In genomic region chr19:23803221-23803870, GRCm38 (mm10) we compare ENCODE assay signal across 21 mouse cellular contexts. TPM values are rescaled to one million over a fixed set of nuclear protein-coding genes. Genes with fewer than 3 reads are reported as not detected.
DNase-seq lines count a peak whose midpoint lies in the region; ATAC-seq lines count a peak whose summit lies in the region.
"Had no signal": no experiment of that assay in that cellular context is flagged by ENCODE, and none has a peak within 500 bp of the region (broad histone marks: within the 10 kb centered on the region; RNA-seq: fewer than 3 reads in every experiment).

No protein-coding gene starts in this region.

- H3K27me3 ChIP-seq in hindbrain, embryonic 13.5 days = no peaks in the 10 kb centered on the region
- H3K27me3 ChIP-seq in hindbrain, embryonic 11.5 days (ENCODE audit: control insufficient read depth, insufficient read depth, low read length) = no peaks in the 10 kb centered on the region
- H3K27me3 ChIP-seq in neural tube, embryonic 13.5 days = no peaks in the 10 kb centered on the region
- H3K27me3 ChIP-seq in neural tube, embryonic 15.5 days (replicated peaks) = no peaks in the 10 kb centered on the region
- no peaks in the 10 kb centered on the region for H3K27me3 ChIP-seq in embryonic facial prominence, embryonic 10.5 days (replicated peaks; ENCODE audit: low read depth, poor library complexity, severe bottlenecking)
- H3K27me3 ChIP-seq: limb, embryonic 15.5 days; lung, embryonic 15.5 days had no signal

- WGBS in hindbrain, embryonic 13.5 days = 69% methylated on average over 4 of the region's 4 CpGs
- WGBS in hindbrain, embryonic 11.5 days = 83% methylated on average over 4 of the region's 4 CpGs
- 55% methylated on average over 4 of the region's 4 CpGs for WGBS in neural tube, embryonic 13.5 days
- 57% methylated on average over 4 of the region's 4 CpGs for WGBS in neural tube, embryonic 15.5 days
- WGBS in embryonic facial prominence, embryonic 10.5 days = 81% methylated on average over 4 of the region's 4 CpGs

- DNase-seq in heart, adult 11 months = peak; percentile 93
- no peak for DNase-seq in heart, adult 8-10 months (ENCODE audit: low spot score)
- DNase-seq in hindbrain, embryonic 11.5 days (ENCODE audit: low spot score) = no peak
- DNase-seq in embryonic facial prominence, embryonic 10.5 days (ENCODE audit: low spot score) = no peak
- DNase-seq: adrenal gland, adult 2 months; cerebellum, adult 11-12 months; forebrain, postnatal 0 days; kidney, adult 2 months; left cerebral cortex, postnatal 4 days; lung, postnatal 36 days had no signal

- H3K9ac ChIP-seq in hindbrain, embryonic 13.5 days = no peak overlapping the region
- no peak overlapping the region for H3K9ac ChIP-seq in hindbrain, embryonic 11.5 days (ENCODE audit: low read depth, low read length)
- no peak overlapping the region for H3K9ac ChIP-seq in neural tube, embryonic 13.5 days
- H3K9ac ChIP-seq in neural tube, embryonic 15.5 days (replicated peaks) = no peak overlapping the region
- H3K9ac ChIP-seq: forebrain, postnatal 0 days; limb, embryonic 15.5 days; liver, embryonic 14.5 days; lung, embryonic 15.5 days had no signal

- H3K4me2 ChIP-seq in hindbrain, embryonic 13.5 days = no peak overlapping the region
- no peak overlapping the region for H3K4me2 ChIP-seq in hindbrain, embryonic 11.5 days (replicated peaks; ENCODE audit: low read depth, low read length)
- H3K4me2 ChIP-seq in neural tube, embryonic 13.5 days = no peak overlapping the region
- H3K4me2 ChIP-seq in neural tube, embryonic 15.5 days = no peak overlapping the region
- H3K4me2 ChIP-seq: limb, embryonic 15.5 days; lung, embryonic 15.5 days had no signal

- no peak overlapping the region for H3K4me3 ChIP-seq in hindbrain, embryonic 13.5 days
- H3K4me3 ChIP-seq in hindbrain, embryonic 11.5 days (ENCODE audit: low read depth, low read length) = no peak overlapping the region
- no peak overlapping the region for H3K4me3 ChIP-seq in neural tube, embryonic 13.5 days
- H3K4me3 ChIP-seq in neural tube, embryonic 15.5 days (replicated peaks) = no peak overlapping the region
- H3K4me3 ChIP-seq in embryonic facial prominence, embryonic 10.5 days = no peak overlapping the region
- H3K4me3 ChIP-seq: forebrain, embryonic 10.5 days; limb, embryonic 15.5 days; lung, embryonic 15.5 days; megakaryocyte, embryonic 14.5 days had no signal

- peak; percentile 45; the same call in 1 of the 2 replicates for ATAC-seq in hindbrain, embryonic 13.5 days (ENCODE audit: low FRiP score)
- ATAC-seq in hindbrain, embryonic 11.5 days (ENCODE audit: low FRiP score) = no peak
- ATAC-seq in neural tube, embryonic 13.5 days (ENCODE audit: low read depth) = 0 out of 2 replicates have a peak, but pooled peaks have one; percentile 28
- no peak for ATAC-seq in neural tube, embryonic 15.5 days (ENCODE audit: low FRiP score)
- ATAC-seq: CD4-positive, CD25-positive, alpha-beta regulatory T cell, adult 4 months; forebrain, postnatal 0 days; Patski had no signal

- no peaks in the 10 kb centered on the region for H3K36me3 ChIP-seq in hindbrain, embryonic 13.5 days
- H3K36me3 ChIP-seq in hindbrain, embryonic 11.5 days (ENCODE audit: control insufficient read depth, insufficient read depth, low read length) = no peaks in the 10 kb centered on the region
- no peaks in the 10 kb centered on the region for H3K36me3 ChIP-seq in neural tube, embryonic 13.5 days
- H3K36me3 ChIP-seq in neural tube, embryonic 15.5 days = no peaks in the 10 kb centered on the region; the same call in 1 of the 2 replicates
- no peaks in the 10 kb centered on the region for H3K36me3 ChIP-seq in embryonic facial prominence, embryonic 10.5 days (replicated peaks)
- H3K36me3 ChIP-seq: forebrain, embryonic 10.5 days; limb, embryonic 15.5 days; lung, embryonic 15.5 days had no signal

- peaks cover 26% of the 10 kb centered on the region for H3K4me1 ChIP-seq in hindbrain, embryonic 13.5 days (replicated peaks)
- no peaks in the 10 kb centered on the region for H3K4me1 ChIP-seq in hindbrain, embryonic 11.5 days (replicated peaks; ENCODE audit: control insufficient read depth, insufficient read depth, low read length)
- H3K4me1 ChIP-seq in neural tube, embryonic 13.5 days (replicated peaks) = peaks cover 27% of the 10 kb centered on the region
- H3K4me1 ChIP-seq in neural tube, embryonic 15.5 days = peaks cover 21% of the 10 kb centered on the region; the same call in 1 of the 2 replicates
- H3K4me1 ChIP-seq in embryonic facial prominence, embryonic 10.5 days = peaks cover 6% of the 10 kb centered on the region
- H3K4me1 ChIP-seq: forebrain, embryonic 10.5 days; limb, embryonic 15.5 days; lung, embryonic 15.5 days; megakaryocyte, embryonic 14.5 days had no signal

- no peaks in the 10 kb centered on the region for H3K9me3 ChIP-seq in hindbrain, embryonic 13.5 days
- H3K9me3 ChIP-seq in hindbrain, embryonic 11.5 days (ENCODE audit: control insufficient read depth, low read length) = no peaks in the 10 kb centered on the region
- H3K9me3 ChIP-seq in neural tube, embryonic 13.5 days = no peaks in the 10 kb centered on the region
- H3K9me3 ChIP-seq in neural tube, embryonic 15.5 days (replicated peaks) = no peaks in the 10 kb centered on the region
- H3K9me3 ChIP-seq in embryonic facial prominence, embryonic 10.5 days = no peaks in the 10 kb centered on the region
- H3K9me3 ChIP-seq: forebrain, embryonic 10.5 days; limb, embryonic 15.5 days; lung, embryonic 15.5 days; megakaryocyte, embryonic 14.5 days had no signal

- peak overlapping the region; percentile 44; the same call in 1 of the 2 replicates for H3K27ac ChIP-seq in hindbrain, embryonic 13.5 days
- H3K27ac ChIP-seq in hindbrain, embryonic 11.5 days (ENCODE audit: low read depth, low read length) = no peak overlapping the region
- H3K27ac ChIP-seq in neural tube, embryonic 13.5 days (replicated peaks) = peak overlapping the region; percentile 46
- no peak overlapping the region for H3K27ac ChIP-seq in neural tube, embryonic 15.5 days (replicated peaks)
- no peak overlapping the region for H3K27ac ChIP-seq in embryonic facial prominence, embryonic 10.5 days (replicated peaks)
- H3K27ac ChIP-seq: forebrain, embryonic 10.5 days; kidney, postnatal 0 days; limb, embryonic 15.5 days; liver, embryonic 14.5 days; lung, embryonic 15.5 days had no signal

RNA-seq across cellular contexts. Expression of gene Apba1, which starts 44.7 kb away (rescaled TPM):
- total RNA-seq in heart, adult 8-10 months (2022) = 1 to 10 TPM; 2.7 to 3.8 (median 3.4) TPM
- 7.3 and 7.7 TPM in 2 replicates for polyA plus RNA-seq in hindbrain, embryonic 13.5 days (2015; fragmentation: Nextera tagmentation; extraction: Ambion mirVana)
- polyA plus RNA-seq in hindbrain, embryonic 11.5 days (2014; fragmentation: Nextera tagmentation; extraction: Ambion mirVana) = 2.6 TPM in 2 replicates
- polyA plus RNA-seq in neural tube, embryonic 13.5 days (2015; fragmentation: Nextera tagmentation; extraction: Ambion mirVana) = 8.7 and 8.8 TPM in 2 replicates
- 10.6 and 11.8 TPM in 2 replicates for polyA plus RNA-seq in neural tube, embryonic 15.5 days (2015; fragmentation: Nextera tagmentation; extraction: Ambion mirVana)
- 0.31 TPM in 2 replicates for polyA plus RNA-seq in embryonic facial prominence, embryonic 10.5 days (2016; fragmentation: Nextera tagmentation; extraction: Ambion mirVana)
- polyA plus RNA-seq: CD4-positive, CD25-positive, alpha-beta regulatory T cell, adult 4 months had no signal

Comparison
In these comparisons a context has a peak if more than half of its experiments do, and no peak if none do; other contexts are left out.
1. ATAC-seq: peak in hindbrain, embryonic 13.5 days (single experiment) and neural tube, embryonic 13.5 days (single experiment); none in hindbrain, embryonic 11.5 days (single experiment) and neural tube, embryonic 15.5 days (single experiment).
2. H3K27ac ChIP-seq: peak in hindbrain, embryonic 13.5 days (single experiment) and neural tube, embryonic 13.5 days (single experiment); none in hindbrain, embryonic 11.5 days (single experiment), neural tube, embryonic 15.5 days (single experiment) and embryonic facial prominence, embryonic 10.5 days (single experiment).